Mouse (Mus musculus) myocyte (in vitro differentiated cells): ENCODE measurements around the gene Olfml2b. TPM values are rescaled to one million over a fixed set of nuclear protein-coding genes. Genes with fewer than 3 reads are reported as not detected.

Source experiments
- H3K27me3 ChIP-seq: one replicate; pipeline ENCODE4 v1.6.1; 2011; ENCODE audit not compliant: control insufficient read depth, insufficient read depth, insufficient read length
- H3K36me3 ChIP-seq: one replicate; pipeline ENCODE4 v1.6.1; 2011; ENCODE audit not compliant: control insufficient read depth, insufficient read depth
- H3K4me2 ChIP-seq: one replicate; pipeline ENCODE4 v1.6.1; 2011; ENCODE audit warnings: low read depth, control low read depth
- H3K4me3 ChIP-seq: one replicate; pipeline ENCODE4 v1.5.1; 2011; ENCODE audit warnings: mild to moderate bottlenecking, control low read depth, moderate library complexity
- H3K79me2 ChIP-seq: one replicate; pipeline ENCODE4 v1.6.1; 2011; ENCODE audit not compliant: control insufficient read depth, insufficient read depth
- H3ac ChIP-seq: one replicate; pipeline ENCODE4 v1.6.1; 2011; ENCODE audit not compliant: control insufficient read depth, insufficient read length
- CEBPB ChIP-seq: IDR thresholded peaks from 2 replicates; pipeline ENCODE4 v1.6.1; 2011; ENCODE audit warnings: mild to moderate bottlenecking, moderate library complexity; ENCODE audit not compliant: poor library complexity, insufficient read depth, severe bottlenecking
- E2F4 ChIP-seq: IDR thresholded peaks from one replicate; pipeline ENCODE4 v1.6.1; 2011; ENCODE audit warnings: mild to moderate bottlenecking, control low read depth, moderate library complexity; ENCODE audit not compliant: insufficient read depth
- MAX ChIP-seq: IDR thresholded peaks from one replicate; pipeline ENCODE4 v1.6.1; 2011; ENCODE audit warnings: low read depth, mild to moderate bottlenecking, control low read depth
- MYOD1 ChIP-seq, 3 experiments: IDR thresholded peaks; one replicate each; pipeline ENCODE4 v1.6.1; 2011; ENCODE audit warnings: control low read depth in 2 of 3, low read depth in 2 of 3, mild to moderate bottlenecking in 2 of 3, moderate library complexity in 1 of 3; ENCODE audit not compliant: insufficient read length in 2 of 3, control insufficient read depth in 1 of 3
- MYOG ChIP-seq, 3 experiments: IDR thresholded peaks; one replicate each; pipeline ENCODE4 v1.6.1; 2011; ENCODE audit warnings: control low read depth in 2 of 3, low read depth in 2 of 3, mild to moderate bottlenecking in 2 of 3; ENCODE audit not compliant: insufficient read length in 2 of 3, control insufficient read depth in 1 of 3, insufficient read depth in 1 of 3
- POLR2A ChIP-seq: IDR thresholded peaks from one replicate; pipeline ENCODE4 v1.6.1; 2011; ENCODE audit warnings: low read depth, mild to moderate bottlenecking, control low read depth, moderate library complexity; ENCODE audit not compliant: insufficient read length
- POLR2AphosphoS2 ChIP-seq: IDR thresholded peaks from one replicate; pipeline ENCODE4 v1.6.1; 2011; ENCODE audit warnings: low read depth, control low read depth; ENCODE audit not compliant: insufficient read length
- REST ChIP-seq: IDR thresholded peaks from one replicate; pipeline ENCODE4 v1.6.1; 2011; ENCODE audit warnings: mild to moderate bottlenecking, control low read depth, moderate library complexity; ENCODE audit not compliant: insufficient read depth, insufficient read length
- SRF ChIP-seq: IDR thresholded peaks from one replicate; pipeline ENCODE4 v1.6.1; 2011; ENCODE audit warnings: low read depth; ENCODE audit not compliant: control insufficient read depth, insufficient read length
- TCF12 ChIP-seq: IDR thresholded peaks from one replicate; pipeline ENCODE4 v1.6.1; 2011; ENCODE audit warnings: mild to moderate bottlenecking, control low read depth; ENCODE audit not compliant: poor library complexity, insufficient read depth, severe bottlenecking
- TCF3 ChIP-seq: IDR thresholded peaks from one replicate; pipeline ENCODE4 v1.6.1; 2011; ENCODE audit warnings: low read depth, control low read depth; ENCODE audit not compliant: insufficient read length
- USF1 ChIP-seq: IDR thresholded peaks from one replicate; pipeline ENCODE4 v1.6.1; 2011; ENCODE audit warnings: low read depth, mild to moderate bottlenecking, control low read depth, moderate library complexity
- polyA plus RNA-seq: library from polyadenylated mRNA; unstranded; fragments of >200 nt; fragmentation: generic; extraction: Trizol; gene quantifications from one replicate; pipeline ENCODE4 v1.2.1, GENCODE M21; 2012; ENCODE audit warnings: missing spikeins

The Olfml2b gene
- polyA plus RNA-seq, 1 experiment: 69.0 TPM

DNA sequence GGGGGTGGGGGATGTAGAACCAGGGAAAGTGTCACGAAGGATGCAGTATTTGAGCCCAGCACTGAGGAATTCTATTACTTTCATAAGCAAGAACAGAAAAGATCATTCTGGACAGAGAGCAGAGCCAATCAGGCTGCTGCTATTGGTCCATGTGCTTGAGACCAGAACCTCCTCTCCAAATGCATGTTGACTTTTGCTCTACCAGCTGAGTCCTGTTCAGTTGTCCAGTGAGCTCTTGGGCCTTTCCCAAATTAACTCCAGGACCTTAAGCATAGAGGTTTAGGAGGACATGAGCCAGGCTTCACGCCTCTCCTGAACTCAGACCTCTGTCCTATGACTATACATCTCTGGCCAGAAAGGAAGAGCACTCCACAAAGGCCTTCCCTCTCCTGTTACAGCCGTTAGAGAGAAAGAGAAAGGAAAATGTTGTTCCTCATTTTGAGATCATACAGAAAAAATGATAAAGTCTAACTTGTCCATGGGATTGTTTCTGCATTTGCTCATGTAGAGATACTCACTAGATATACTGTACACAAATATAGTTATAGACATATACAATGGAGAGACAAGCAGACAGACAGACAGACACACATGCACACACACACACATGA lies 35.8 kb upstream of the Olfml2b start:
- Histone ChIP-seq H3ac (no peak overlapping the region), H3K27me3 (peaks cover 8% of the 10 kb centered on the region), H3K4me3 (no peak overlapping the region), H3K79me2 (no peaks in the 10 kb centered on the region), H3K4me2 (no peak overlapping the region), H3K36me3 (no peaks in the 10 kb centered on the region)
- TF ChIP-seq SRF: no peak
- TF ChIP-seq POLR2AphosphoS2: no peak
- TF ChIP-seq MAX: no peak
- no peak for TF ChIP-seq POLR2A
- TF ChIP-seq MYOG (IDR thresholded peaks at IDR 0.05; ENCODE audit: control insufficient read depth in 1 of 3, insufficient read depth in 1 of 3, insufficient read length in 2 of 3, low read depth in 2 of 3): no peak
- TF ChIP-seq MYOD1 (IDR thresholded peaks at IDR 0.05; ENCODE audit: control insufficient read depth in 1 of 3, insufficient read length in 2 of 3, low read depth in 2 of 3): no peak
- no peak for TF ChIP-seq USF1
- no peak for TF ChIP-seq E2F4
- TF ChIP-seq CEBPB: no peak
- TF ChIP-seq TCF12: no peak
- no peak for TF ChIP-seq TCF3
- TF ChIP-seq REST: no peak

DNA sequence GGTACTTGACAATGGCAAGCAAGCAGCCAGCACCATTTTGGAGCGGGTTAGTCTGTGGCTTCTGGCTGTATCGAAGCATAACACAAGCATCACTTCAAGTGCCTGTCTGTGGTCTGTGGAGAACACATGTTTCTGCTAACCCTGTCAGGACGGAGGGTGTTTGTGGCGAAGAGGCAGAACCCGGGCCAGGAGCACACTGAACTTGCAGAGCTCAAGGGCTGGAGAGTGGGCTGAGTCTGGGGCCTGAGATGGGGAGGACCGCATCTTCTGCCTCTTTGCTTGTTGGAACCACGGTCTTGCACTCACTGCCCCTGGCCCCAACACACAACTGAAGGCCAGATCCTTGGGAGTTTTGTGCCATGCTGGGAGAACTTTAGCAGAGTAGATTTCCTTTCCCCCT lies 34.5 kb upstream of the Olfml2b start:
- H3K4me2 ChIP-seq: no peak overlapping the region
- no peak for TF ChIP-seq TCF12
- TF ChIP-seq USF1: no peak
- no peak for TF ChIP-seq TCF3
- no peak for TF ChIP-seq CEBPB
- no peak for TF ChIP-seq E2F4
- no peak for TF ChIP-seq MAX
- TF ChIP-seq REST: no peak
- no peak for TF ChIP-seq POLR2A
- no peak for TF ChIP-seq POLR2AphosphoS2
- no peak for TF ChIP-seq SRF
- TF ChIP-seq MYOG (IDR thresholded peaks at IDR 0.05; ENCODE audit: control insufficient read depth in 1 of 3, insufficient read depth in 1 of 3, insufficient read length in 2 of 3, low read depth in 2 of 3): no peak
- TF ChIP-seq MYOD1 (IDR thresholded peaks at IDR 0.05; ENCODE audit: control insufficient read depth in 1 of 3, insufficient read length in 2 of 3, low read depth in 2 of 3): no peak
- H3K4me3 ChIP-seq: no peak overlapping the region
- H3ac ChIP-seq: no peak overlapping the region
- no peaks in the 10 kb centered on the region for H3K36me3 ChIP-seq
- no peaks in the 10 kb centered on the region for H3K79me2 ChIP-seq
- H3K27me3 ChIP-seq: peaks cover 8% of the 10 kb centered on the region

DNA sequence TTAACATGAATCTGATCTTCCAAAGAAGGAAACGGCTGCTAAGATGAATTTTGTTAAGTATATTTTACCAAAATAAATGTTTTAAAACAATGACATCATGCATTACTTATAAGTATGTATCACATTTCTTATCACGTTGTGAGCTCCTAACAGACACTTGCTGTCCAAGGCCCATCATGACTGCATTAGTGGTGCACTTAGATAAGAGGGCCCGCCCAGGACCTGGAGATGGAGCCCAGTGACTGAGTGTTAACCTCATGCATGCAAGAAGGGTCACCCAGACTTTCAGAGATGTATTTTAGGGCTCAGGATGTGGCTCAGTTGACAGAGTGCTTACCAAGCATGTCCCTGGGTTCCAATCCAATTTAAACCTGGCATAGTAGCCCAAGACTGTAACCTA lies 34.0 kb upstream of the Olfml2b start:
- Histone ChIP-seq H3K27me3 (peaks cover 8% of the 10 kb centered on the region), H3K4me3 (no peak overlapping the region), H3K4me2 (no peak overlapping the region), H3K36me3 (no peaks in the 10 kb centered on the region), H3ac (no peak overlapping the region), H3K79me2 (no peaks in the 10 kb centered on the region)
- no peak for TF ChIP-seq TCF3
- no peak for TF ChIP-seq REST
- no peak for TF ChIP-seq POLR2AphosphoS2
- TF ChIP-seq USF1: no peak
- no peak for TF ChIP-seq TCF12
- TF ChIP-seq MYOD1 (IDR thresholded peaks at IDR 0.05; ENCODE audit: control insufficient read depth in 1 of 3, insufficient read length in 2 of 3, low read depth in 2 of 3): no peak

DNA sequence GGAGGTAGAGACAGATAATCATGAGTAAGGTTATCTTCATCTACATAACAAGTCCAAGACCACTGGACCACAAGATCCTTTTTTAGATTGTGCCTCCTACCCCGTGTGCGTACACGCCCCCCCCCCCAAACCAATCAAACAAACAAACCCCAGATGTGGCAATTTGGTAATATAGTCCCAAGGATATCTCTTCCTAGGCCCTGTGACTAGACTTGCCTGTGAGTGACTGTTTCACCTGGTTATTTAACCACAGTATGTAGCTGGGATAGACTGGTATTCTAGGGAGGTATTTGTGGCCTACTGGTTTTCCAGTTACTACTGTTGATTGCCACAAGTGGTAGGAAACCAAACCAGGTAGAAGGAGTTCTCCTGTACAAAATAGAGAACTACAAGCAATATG lies 33.6 kb upstream of the Olfml2b start:
- H3K4me2 ChIP-seq: no peak overlapping the region
- H3K79me2 ChIP-seq: no peaks in the 10 kb centered on the region
- peaks cover 8% of the 10 kb centered on the region for H3K27me3 ChIP-seq
- no peak for TF ChIP-seq POLR2AphosphoS2
- no peak for TF ChIP-seq MYOG (IDR thresholded peaks at IDR 0.05; ENCODE audit: control insufficient read depth in 1 of 3, insufficient read depth in 1 of 3, insufficient read length in 2 of 3, low read depth in 2 of 3)
- TF ChIP-seq TCF12: no peak
- no peak for TF ChIP-seq CEBPB
- TF ChIP-seq POLR2A: no peak
- TF ChIP-seq SRF: no peak
- no peak for TF ChIP-seq REST
- no peak for TF ChIP-seq MYOD1 (IDR thresholded peaks at IDR 0.05; ENCODE audit: control insufficient read depth in 1 of 3, insufficient read length in 2 of 3, low read depth in 2 of 3)
- TF ChIP-seq MAX: no peak
- no peak for TF ChIP-seq TCF3
- TF ChIP-seq E2F4: no peak
- no peak for TF ChIP-seq USF1
- no peaks in the 10 kb centered on the region for H3K36me3 ChIP-seq
- no peak overlapping the region for H3K4me3 ChIP-seq
- H3ac ChIP-seq: no peak overlapping the region

DNA sequence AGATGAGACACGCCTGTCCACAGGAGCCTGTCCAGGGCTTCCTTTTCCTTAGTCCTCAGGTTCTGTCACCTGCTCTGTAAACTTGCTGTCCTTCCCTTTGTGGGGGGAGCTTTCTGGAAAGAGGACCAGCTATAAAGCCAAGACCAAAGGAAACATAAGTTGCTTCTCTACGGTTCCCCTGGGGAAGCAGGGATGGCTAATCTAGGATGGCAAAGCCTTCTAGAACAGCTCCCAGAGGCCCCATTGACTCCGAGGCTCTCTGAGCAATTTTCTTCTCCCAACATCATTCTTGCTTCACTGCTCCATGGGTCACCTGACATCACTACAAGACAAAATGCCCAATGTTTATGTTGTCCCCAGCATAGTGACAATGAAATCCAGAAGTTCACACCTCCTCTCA lies 32.7 kb upstream of the Olfml2b start:
- Histone ChIP-seq H3K4me3 (no peak overlapping the region), H3K79me2 (no peaks in the 10 kb centered on the region), H3ac (no peak overlapping the region), H3K27me3 (peaks cover 6% of the 10 kb centered on the region), H3K4me2 (no peak overlapping the region), H3K36me3 (no peaks in the 10 kb centered on the region)
- TF ChIP-seq SRF (no peak), MYOG (IDR thresholded peaks at IDR 0.05; ENCODE audit: control insufficient read depth in 1 of 3, insufficient read depth in 1 of 3, insufficient read length in 2 of 3, low read depth in 2 of 3) (no peak), MAX (no peak), USF1 (no peak)
